Mouse (Mus musculus) c-Kit-positive CD71-positive TER-119-negative erythroid progenitor cells, embryonic 14.5 days (primary cell): ENCODE measurements around the gene Lgals8.
"Not testable (repeated sequence)": the region's sequence is repeated elsewhere in the genome, so short reads cannot be mapped to it uniquely, and the experiment has no call there.

Source experiments
- DNase-seq: peaks from one replicate; pipeline ENCODE4 v3.0.0-alpha.2; 2013; ENCODE audit warnings: low read depth

Gene Lgals8

DNA sequence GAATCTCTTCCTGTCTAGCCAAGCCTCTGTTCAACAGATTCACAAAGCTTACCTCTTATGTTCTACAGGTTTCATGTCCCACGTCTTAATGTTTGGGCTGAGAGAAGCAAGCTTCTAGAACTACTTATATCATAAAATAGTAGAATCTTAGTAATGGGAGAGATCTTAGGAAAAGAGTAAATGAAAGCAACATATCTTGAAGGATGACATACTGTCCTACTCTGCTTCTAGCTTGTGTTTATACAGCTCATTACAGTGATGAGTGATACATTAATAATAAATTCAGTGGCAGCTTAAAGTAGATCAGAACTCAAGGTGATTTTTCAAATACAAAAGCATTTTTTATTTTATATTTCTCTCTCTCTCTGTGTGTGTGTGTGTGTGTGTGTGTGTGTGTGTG lies at the start of gene Lgals8:
Gene Lgals8, minus strand, starts transcription at position 101 of the 400 bp plus-strand sequence.
- DNase-seq = no peak

DNA sequence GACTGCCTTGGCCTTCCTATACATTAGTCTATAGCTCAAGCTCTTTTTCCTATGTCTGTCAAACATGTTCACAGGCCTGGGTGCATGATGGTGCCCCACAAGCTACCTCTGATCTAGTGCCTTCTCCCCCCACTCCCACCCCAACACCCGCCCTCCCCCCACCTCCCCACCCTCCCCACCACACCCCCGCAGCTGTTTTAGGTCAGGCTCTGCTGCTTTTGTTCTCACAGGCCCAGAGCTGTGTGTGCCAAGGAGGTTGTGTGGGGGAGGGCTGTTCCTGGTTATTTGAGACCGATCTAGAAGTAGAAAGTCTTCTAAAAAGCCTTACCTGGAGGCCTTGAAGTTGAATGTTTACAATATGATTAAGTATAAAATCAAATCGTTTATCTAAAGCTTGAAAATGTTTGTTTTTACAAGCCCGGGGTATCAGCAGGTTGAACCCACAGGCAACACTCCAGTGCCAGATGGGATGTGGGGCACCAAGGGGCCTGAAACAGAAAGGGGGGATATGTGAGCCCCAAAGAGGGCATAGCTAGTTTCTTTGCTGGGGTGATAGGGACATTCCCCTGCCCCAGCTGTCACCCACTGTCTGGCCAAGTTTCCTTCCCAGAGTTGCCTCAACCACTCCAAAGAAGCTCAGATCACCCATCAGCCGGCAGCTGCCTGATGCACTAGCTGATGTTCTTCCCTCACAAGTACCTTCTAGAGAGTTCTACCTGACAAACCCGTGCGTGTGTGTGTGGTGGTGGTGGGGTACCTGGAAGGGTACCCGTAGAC lies 46.6 kb upstream of the Lgals8 start:
- DNase-seq = no peak

DNA sequence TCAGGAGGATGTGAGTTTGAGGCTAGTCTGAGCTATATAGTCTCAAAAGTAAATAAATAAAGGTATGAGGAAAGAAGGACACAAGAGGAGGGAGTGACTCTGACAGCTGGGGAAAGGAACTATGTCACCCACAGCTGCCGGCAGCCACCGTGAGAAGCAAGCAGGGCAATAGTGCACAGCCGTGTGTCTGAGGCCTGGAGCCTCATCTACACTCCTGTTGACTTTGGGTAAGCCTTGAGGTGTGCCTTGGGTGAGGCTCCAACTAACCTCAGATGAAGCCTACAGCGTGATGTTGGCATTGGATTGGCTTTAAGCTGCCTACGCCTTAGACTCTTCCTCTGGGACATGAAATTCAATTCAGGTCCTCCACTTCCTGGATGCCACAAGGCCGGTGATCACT lies 45.3 kb upstream of the Lgals8 start:
- DNase-seq = no peak

DNA sequence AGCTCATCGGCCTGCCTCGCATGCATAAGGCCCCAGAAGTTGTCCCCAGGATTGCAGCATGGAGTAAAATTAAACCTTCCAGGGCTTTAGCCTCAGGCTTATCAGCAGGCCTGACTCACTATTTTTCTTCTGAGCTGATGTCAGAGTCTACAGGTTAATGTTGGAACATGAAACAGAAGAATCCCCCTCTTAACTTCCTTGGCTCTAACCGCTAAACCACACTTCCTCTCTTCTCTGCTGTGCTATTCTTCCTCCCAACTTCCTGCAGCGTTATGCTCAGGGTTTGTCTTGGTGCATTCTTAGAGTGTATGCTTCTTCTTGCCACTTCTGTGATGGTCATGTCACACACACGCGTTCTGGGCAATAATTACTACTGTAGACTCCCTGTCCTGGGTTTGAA lies 42.7 kb upstream of the Lgals8 start:
- no peak for DNase-seq

DNA sequence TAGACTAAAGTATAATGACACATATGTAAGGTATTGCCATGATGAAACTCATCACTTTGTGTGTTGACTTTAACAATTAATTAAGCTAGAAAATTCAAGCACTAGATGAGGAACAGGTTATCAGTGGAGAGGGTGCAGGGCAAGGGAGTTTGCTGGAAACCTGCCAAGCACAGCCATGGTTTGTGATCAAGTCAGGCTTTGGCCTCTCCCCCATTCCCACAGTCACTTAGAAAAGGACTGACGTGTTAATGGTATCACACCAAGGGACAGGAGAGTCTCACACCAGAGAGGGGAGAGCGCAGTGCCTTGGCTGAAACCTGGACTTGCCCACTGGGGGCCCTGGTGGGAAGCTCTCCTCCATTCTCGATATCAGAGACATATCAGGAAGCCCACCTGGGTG lies 40.6 kb upstream of the Lgals8 start:
- no peak for DNase-seq

DNA sequence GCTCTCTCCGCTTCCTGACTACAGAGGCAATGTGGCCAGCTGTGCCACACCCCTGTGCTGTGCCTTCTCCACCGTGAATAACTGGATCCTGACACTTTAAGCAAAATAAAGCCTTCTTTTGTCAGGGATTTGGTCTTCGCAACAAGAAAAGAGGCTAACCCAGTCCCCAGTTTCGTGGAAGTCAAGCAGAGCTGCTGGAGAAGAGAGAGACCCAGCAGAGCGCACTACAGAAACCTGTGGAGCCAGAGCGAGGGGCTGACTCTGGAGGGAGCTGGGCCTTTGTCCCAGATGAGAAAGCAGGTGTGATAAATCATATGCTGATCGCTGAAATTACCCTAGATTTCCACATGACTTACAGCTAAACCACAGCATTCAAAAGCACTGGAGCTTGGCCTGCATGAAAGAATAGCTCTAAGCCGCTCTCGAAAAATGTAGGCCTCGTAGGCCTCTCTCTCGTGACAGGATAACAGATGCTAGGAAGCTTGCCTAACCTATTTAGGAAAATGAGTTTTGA lies 38.6 kb upstream of the Lgals8 start:
- no peak for DNase-seq

DNA sequence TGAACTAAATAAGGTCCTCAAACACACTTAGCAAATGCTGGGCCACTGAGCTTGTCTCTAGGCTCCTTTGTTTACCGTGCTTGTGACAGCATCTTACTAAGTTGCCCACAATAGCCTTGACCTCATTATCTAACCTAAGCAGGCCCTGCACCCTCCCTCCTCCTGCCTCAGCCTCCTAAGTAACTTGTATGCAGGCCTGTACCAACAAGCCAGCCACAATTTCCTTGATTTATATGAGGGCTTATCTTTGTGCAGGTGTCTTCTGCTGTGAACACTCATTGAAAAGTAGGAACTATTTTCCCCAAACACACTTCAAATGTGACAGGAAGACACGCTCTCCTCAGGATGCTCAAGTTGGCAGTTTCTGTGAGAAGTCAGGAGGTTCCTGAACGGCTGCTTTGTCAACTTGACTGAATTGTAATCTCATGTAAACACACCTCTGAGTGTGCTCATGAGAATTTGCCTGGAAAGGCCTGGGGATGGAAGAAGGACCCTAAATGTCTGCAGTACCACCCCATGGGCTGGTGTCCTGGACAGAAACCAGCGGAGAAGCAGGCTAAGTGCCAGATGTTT lies 38.0 kb upstream of the Lgals8 start:
- peak; percentile 35 for DNase-seq

DNA sequence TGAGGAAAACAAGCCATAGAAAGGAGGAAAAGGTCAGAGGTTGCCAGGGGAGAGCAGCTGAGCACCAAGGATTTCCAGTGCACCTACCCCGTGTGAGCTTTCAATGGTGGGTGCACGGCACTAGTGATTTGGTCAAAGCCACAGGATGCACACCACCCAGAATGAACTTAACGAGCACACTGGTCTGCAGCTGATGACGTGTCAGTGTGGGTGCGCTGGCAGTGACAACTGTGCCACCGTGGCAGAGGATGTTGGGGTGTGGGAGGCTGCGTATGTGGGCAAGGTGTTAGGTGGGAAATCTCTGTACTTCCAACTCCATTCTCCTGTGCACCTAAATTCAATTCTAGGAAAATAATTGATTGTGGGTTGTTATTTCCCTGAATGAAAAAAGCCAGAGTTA lies 34.4 kb upstream of the Lgals8 start:
- no peak for DNase-seq

DNA sequence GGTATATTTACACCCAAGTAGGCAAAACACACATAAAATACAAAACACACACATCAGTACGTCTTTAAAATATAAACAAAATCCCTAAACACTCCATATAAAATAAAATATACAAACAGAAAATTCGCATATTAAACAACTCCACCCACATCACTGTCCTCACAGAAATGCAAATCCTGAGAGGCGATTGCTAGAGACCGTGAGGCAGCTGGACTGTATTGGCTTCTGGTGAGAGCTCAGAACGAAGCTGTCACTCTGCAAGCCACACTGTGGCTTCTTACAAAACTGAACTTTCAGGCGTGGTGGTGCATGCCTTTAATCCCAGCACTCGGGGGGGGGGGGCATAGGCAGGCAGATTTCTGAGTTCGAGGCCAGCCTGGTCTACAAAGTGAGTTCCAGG lies 33.1 kb upstream of the Lgals8 start:
- DNase-seq = no peak

DNA sequence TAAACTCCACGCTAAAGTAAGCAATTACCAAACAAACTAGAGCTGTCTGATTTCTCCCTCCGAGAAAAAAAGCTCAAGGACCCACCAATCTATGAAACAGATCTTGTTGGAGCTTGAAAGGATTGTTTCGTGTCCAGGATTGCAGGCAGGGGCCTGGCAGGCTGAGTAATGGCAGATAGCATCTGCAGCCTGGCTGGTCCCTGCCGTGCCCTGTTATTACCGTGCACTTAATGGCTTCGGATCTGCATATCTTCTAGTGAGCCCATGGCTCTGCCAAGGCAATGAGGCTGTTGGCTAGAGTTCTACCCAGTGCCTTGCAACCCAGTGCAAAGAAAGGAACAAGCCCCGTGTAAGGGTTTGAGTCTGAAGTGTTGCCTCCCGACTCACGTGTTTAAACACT lies 30.0 kb upstream of the Lgals8 start:
- no peak for DNase-seq

DNA sequence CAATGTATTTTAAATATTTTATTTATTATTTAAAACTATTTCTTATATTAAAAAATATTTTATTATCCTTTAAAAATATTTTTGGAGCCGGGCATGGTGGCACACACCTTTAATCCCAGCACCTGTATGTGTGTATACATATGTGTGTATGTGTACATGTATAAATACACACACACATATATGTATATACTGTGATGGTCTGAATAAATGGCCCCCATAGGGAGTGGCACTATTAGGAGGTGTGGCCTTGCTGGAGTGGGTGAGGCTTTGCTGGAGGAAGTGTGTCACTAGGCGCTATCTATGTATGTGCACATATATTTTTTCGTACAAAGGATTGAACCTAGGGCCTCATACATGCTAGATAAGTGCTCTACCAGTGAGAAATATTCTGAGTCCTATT lies 27.8 kb upstream of the Lgals8 start:
- no peak for DNase-seq

DNA sequence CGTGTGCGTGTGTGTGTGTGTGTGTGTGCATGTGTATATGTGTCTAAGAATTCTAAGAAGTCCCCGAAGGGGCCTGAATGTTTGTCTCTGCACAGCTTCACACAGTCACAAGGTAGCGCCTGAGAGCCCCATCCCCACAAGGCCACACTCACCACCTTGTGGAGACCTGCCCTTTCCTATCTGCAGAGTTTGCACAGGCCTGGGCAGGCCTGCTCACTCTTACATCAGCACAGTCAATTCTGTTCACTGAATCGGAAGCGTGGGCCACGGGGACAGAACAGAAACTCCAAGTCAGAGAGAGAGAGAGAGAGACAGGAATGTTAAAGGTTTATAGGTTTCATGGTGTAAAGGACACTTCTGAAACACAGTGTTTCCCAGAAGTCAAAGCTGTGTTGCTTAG lies 20.9 kb upstream of the Lgals8 start:
- no peak for DNase-seq

DNA sequence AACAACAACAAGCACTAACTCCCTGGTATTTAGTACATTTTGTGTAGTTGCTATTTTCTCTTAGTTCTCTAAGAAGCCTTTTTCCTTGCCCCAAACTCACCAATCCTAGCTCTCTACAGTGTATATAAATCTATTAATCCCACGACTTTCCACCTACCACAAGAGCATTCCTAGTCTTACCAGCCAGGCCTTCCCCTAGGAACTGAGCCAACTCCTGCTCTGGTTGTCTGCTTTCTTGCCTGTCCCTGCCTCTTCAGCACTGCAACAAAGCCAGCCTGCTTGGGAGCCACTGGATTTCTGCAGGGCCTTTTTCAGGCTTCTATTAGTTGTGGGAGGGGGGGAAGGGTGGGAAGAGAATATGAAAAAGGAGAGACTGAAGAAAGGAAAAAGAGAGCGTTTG lies 20.5 kb upstream of the Lgals8 start:
- DNase-seq = no peak

DNA sequence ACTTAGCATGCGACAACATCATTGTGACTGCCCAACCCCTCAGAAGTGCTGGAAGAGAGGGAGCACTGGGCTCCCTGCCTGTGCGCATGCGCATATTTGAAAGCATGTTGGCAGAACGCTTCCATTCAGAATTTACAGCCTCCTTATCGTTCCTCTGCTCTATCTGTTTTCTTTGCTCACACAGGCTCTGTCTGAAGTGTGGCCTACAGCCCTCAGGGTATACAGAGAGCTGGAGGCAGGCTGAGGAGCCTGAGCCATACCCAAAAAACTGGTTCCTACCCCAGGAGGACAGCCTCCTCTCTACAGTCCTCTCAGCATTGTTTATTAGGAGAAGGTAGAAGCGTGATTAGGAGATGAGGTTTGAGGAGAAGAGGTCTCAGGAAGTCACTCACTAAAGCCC lies 15.1 kb upstream of the Lgals8 start:
- no peak for DNase-seq

DNA sequence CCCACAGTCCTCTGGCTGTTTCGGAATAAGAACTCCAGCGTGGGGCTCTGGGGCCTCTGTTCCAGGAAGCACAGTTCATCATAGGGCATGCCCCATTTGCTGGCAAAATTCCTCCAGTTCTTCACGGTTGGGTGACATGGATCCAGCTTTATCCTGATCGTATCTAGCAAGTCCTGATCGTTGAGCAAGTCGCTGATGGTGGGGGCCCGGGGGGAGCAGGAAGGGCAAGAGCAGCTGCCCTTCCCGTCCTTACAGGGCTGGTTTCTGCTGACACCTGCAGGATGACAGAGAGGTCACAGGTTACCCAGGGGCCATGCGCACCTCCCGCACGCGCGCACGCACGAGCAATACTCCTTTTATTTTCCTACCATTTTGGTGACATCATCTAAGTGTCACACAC lies 13.6 kb upstream of the Lgals8 start:
- no peak for DNase-seq

DNA sequence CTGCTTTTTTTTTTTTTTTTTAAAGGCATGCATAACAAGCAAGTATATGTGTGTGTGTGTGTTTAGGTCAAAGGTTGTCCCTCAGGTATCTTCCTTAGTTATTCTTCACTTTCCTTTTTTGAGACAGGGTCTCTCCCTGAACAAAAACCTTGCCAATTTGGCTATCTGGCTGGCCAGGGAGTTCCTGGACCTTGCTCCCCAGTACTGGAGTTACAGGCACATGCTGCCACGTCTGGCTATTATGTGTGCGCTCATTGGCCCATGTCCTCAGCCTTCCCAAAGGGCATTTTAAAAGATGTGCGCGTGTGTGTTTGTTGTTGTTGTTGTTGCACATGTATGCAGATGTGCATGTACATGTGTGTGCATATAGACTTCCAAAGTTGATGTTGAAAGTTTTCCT lies 12.1 kb upstream of the Lgals8 start:
- no peak for DNase-seq

DNA sequence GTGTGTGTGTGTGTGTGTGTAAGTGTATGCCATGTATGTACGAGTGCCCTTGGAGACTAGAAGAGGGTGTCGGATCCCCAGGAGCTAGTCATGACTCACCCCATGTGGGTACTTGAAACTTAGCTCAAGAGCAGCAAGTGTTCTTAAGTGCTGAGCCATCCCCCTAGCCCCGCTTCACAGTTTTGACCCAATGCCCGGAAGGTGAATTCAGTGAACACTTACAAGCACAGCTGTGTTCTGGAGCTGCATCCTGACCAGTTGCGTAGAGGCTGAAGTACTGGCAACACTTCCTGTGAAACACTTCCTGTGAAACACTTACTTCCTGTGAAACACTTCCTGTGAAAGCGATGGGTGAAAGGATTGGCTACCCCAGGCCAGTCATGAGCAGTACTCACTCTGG lies 10.5 kb upstream of the Lgals8 start:
- DNase-seq = no peak

DNA sequence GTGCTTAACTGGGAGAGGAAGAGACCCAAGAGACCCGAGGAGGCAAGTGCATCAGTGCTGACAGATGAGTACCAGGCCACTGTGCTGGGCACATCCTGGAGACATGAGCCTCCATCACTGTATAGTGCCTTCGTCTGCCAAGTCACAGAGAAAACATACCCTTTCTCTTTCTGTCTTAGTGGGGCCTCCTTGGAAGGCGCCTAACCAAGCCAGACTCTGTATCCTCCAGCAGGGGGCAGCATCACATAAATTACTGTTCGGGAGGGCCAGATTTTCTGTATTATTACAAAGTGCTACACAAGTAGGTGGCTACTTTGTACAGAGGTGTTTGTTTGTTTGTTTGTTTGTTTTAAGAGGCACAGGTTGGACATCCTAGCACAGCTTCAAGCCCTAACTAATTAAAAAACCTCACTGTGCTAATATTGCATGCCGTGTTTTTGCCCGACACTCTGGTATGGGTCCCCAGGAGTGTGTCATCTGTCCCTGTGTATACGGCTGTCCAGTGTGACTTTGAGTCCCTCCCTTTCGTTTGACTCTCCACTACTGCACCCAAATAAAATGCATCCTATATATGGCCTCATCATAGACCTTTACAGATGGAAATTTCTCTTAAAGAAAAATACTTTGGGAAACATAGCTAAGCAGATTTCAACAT lies 9.1 kb upstream of the Lgals8 start:
- peak; percentile 36 for DNase-seq

DNA sequence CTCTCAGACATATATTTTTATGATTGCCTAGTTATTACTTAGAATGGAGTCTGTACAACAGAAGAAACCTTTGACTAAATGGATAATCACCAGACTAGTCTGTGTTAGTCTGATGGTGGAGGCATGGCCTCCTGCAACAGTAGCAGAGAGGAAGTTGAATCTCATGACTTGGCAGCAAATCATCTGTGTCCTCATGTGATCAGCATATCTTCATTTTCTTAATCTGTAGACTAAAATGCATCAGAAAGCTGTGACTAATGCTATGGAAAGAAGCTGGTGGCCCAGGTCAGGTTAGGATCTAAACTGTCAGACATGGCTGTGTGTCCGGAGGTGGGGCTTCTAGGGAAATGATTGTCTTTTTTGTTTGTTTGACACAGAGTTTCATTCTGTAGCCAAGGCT lies 3.7 kb upstream of the Lgals8 start:
- DNase-seq = no peak

DNA sequence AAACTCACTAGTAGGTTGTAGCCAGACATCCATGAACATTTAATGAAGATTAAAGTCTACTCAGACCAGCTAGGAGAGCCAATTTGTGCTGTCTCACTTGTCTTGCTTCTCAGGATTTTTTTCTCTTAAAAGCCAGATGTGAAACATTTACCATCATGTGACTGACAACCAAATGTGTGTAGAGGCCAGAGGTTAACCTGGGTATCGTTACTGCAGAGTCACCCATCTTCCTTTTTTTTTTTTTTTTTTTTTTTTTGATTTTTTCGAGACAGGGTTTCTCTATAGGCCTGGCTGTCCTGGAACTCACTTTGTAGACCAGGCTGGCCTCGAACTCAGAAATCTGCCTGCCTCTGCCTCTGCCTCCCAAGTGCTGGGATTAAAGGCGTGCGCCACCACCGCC lies 585 bp downstream of the Lgals8 start:
- DNase-seq = not testable (repeated sequence)

DNA sequence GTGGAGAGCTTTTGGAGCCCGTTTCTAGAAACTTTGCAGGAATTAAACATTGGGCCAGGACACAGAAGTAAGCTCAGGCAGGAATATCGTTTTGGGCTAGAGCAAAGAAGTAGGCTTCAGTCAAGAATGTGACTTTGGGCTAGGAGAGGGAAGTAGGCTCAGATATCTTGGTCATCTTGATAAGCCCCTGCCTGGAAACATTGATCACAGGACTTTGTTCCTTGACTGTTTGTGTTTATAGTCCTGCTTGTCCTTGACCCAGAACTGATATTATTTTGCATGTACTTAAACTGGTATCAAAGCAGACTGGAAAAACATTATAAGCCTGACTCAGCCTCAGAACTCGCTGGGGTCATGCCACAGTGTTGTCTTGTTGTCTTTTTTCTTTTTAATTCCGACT lies 2.1 kb downstream of the Lgals8 start:
- no peak for DNase-seq

DNA sequence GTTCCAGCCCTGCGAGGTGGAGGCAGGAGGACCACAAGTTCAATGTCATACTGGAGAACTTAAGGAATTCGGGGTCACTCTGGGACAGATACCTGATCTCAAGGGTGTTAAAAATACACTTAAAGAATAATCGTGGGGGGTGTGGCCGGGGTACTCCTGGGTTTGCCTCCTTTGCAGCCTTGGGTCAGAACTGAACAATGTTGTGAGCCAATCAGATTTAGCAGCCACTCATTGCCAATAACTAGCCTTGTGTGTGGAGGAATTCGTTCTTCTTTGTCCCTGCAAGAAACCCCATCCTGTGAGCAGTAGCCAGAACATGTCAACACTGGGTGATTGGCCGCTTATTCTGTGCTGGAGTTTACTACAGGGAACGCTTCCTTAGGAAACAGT lies 3.0 kb downstream of the Lgals8 start:
- DNase-seq = no peak
